Mouse (Mus musculus): Measurements from ENCODE around the gene Olfr780.
"Not testable (repeated sequence)": the region's sequence is repeated elsewhere in the genome, so short reads cannot be mapped to it uniquely, and the experiment has no call there.

Gene Olfr780

DNA sequence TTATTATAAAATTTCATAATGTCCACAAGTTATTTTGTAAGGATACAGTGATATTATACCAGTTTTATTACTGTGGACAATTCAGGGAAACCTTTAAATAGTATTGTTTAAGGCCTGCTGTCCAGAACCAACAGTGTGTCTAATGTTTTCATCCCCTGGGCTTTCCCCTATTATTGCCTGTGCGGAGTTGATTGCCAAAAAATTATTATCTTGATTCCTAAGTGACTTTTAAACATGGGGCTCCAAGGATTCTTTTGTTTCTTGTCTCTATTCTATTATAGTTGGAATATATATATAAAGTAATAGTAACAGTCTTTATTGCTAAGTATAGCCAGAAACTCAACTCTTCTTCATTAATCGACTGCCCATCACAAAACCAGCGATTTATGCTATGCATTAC is at the start of gene Olfr780:
Olfr780 (plus strand) TSS at position 301 of the 400 bp plus-strand sequence.
- no peak for DNase-seq

DNA sequence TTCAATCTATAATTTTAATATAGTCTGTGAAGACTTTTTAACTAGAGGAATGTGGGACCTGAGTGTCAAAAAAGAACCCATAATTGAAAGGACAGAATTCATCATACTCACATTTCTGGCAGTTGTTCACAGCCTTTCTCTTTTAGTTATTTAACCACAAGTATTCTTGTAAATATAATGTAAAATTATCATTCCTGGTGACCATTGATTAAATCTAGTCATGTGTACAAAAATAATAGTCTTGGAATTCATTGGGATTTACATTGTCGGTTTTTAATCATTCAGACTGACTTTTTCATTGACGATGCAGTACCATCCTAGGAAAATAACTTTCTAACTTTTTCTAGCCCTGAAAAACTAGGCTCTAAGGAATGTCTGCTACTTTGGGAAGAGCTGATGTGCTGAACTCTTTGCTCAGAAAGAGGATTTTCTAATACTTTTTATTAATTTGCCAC is 46.8 kb upstream of the Olfr780 start, which contains the start of gene Olfr777:
Olfr777 (minus strand) TSS at position 405 of the 455 bp plus-strand sequence.
- DNase-seq = no peak

DNA sequence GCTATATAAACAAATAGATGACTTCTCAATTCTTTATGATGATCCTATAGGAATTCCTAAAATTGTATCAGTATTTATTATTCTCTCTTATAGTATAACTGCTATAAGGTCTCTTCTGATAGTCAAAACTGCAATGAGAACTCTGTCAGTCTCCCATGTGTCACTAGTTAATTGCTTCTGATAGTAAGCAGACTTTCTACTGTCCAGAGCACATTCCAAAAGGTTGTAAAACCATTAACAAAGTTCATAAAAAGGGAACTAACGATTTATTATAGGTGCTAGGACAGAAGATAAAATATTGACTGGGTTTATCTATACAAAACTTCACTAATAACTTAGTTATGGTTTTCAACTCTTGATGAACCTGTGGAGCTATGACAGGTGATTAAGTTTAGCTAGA is 4.9 kb upstream of the Olfr780 start:
- DNase-seq = not testable (repeated sequence)

DNA sequence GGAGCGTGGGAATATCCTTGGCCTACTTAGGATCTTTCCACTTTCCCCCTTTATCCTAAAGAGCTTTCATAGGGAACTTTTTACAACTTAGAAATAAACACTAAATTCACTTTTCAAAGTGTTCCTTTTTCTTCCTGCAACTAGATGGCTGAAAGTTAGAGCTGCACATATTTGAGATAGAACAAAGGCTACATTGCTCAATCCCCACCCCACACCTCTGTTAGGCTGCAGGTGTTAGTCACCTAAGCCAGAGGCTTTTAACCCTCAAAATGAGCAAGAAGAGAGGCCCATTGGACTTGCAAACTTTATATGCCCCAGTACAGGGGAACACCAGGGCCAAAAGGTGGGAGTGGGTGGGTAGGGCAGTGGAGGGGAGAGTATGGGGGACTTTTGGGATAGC is 4.4 kb upstream of the Olfr780 start:
- DNase-seq = not testable (repeated sequence)

DNA sequence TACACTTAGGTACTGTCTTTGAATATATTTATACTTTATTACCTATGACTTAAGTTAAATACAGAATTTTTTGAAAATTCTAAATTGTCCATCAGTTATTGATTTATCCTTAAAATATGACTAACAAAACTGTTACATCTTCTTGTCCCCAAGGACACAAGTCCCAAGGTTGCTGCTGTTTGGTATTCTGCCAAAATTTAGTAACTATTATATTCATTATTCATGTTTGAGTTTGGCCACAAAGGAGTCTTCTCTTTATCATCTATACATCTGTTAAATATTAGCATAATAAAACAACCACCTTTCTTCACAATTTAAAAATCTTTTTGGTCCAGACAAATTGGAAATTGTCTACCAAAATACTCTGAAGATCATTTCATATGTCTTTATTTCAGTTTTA is 10.6 kb downstream of the Olfr780 start, which contains the start of gene Olfr781:
Olfr781 (plus strand) TSS at position 301 of the 400 bp plus-strand sequence.
- no peak for DNase-seq

DNA sequence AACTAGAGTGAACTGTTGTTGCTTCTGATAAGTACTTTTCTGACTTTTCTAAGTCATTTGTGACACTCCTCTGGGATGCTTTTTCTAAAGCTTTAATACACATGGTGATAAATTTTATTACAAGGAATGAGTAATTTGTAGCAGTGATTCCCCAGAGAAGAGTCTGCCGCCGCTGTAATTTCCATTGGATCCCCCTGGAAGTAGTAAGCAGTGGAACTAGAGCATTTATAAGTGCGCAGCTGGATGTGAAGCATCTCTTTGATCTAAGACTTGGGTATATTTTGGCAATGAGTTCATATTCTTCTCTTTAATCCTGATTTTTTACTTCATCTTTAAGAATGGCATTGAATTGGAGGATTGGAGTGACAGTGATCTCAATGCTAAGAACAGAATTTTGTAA is 30.6 kb downstream of the Olfr780 start, which contains the start of gene Olfr782:
Olfr782 (plus strand) TSS at position 301 of the 400 bp plus-strand sequence.
- no peak for DNase-seq

DNA sequence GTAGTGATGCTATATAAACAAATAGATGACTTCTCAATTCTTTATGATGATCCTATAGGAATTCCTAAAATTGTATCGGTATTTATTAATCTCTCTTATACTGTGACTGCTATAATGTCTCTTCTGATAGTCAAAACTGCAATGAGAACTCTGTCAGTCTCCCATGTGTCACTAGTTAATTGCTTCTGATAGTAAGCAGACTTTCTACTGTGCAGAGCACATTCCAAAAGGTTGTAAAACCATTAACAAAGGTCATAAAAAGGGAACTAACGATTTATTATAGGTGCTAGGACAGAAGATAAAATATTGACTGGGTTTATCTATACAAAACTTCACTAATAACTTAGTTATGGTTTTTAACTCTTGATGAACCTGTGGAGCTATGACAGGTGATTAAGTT is 34.6 kb downstream of the Olfr780 start:
- not testable (repeated sequence) for DNase-seq

DNA sequence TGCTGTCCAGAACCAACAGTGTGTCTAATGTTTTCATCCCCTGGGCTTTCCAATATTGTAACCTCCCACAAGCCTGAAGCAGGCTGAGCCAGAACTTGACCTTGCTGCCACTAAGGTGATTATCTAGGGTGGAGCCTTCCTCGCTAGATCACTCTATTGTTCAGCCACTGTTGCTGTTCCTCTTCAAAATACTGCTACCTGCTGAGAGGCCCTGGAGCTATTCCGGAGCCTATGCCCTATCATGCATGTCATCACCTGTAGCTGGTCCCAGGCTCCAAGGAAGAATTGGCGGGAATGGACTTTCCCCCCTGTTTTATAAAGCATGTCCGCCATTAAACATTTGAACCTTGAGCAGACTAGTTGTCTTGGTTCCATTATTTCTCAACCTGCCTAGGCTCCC is 38.6 kb downstream of the Olfr780 start:
- DNase-seq = not testable (repeated sequence)

DNA sequence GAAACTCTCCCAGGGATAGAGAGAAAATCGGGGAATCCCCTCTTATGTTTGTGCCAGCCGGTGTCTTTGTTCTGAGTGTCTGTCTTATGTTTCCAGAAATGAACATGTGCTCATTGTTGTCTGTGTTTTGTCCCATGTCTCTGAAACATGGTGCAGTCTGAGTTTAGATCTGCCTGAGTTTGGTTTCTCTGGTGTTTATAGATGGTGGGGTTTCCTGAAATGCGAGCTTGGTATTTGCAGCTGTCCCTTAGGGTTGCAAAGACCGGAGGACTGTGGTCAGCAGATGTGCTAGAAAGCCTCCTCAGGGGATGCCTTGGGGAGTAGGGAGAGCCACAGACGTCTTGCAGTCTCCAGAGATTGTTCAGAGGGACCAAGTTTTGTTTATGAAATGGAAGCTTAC is 39.4 kb downstream of the Olfr780 start:
- DNase-seq = no peak
